Mouse (Mus musculus): ENCODE results near the gene Fbxo48. TPM values are rescaled to one million over a fixed set of nuclear protein-coding genes. Genes with fewer than 3 reads are reported as not detected.

The Fbxo48 gene
- total RNA-seq, 2 experiments from 2014 or later, result 7.3 to 7.9 TPM

Other genes with a start within 250 kb of the Fbxo48 start
- gene Egfr, start 199.2 kb upstream of the Fbxo48 start, total RNA-seq (2014; fragmentation: Nextera tagmentation), result not detected in 2 replicates
- gene Egfr, start 199.2 kb upstream of the Fbxo48 start, total RNA-seq (2017), result 0.09 TPM in 1 of 2 replicates, not detected in the other
- 0.92 and 1.7 TPM in 2 replicates for gene Cnrip1, start 100.2 kb downstream of the Fbxo48 start, total RNA-seq (2014; fragmentation: Nextera tagmentation)
- gene Cnrip1, start 100.2 kb downstream of the Fbxo48 start, total RNA-seq (2017), result 0.09 and 0.31 TPM in 2 replicates
- gene Plek, start 101.0 kb downstream of the Fbxo48 start, total RNA-seq (2014; fragmentation: Nextera tagmentation), result 13.9 and 16.8 TPM in 2 replicates
- 27.5 and 27.9 TPM in 2 replicates for gene Plek, start 101.0 kb downstream of the Fbxo48 start, total RNA-seq (2017)
- gene Ppp3r1, start 207.9 kb downstream of the Fbxo48 start, total RNA-seq (2014; fragmentation: Nextera tagmentation), result 56.4 and 59.6 TPM in 2 replicates
- gene Ppp3r1, start 207.9 kb downstream of the Fbxo48 start, total RNA-seq (2017), result 61.9 and 70.4 TPM in 2 replicates
- gene Wdr92, start 230.7 kb downstream of the Fbxo48 start, total RNA-seq (2014; fragmentation: Nextera tagmentation), result 14.5 and 15.9 TPM in 2 replicates
- 35.1 and 41.6 TPM in 2 replicates for gene Wdr92, start 230.7 kb downstream of the Fbxo48 start, total RNA-seq (2017)